Mouse (Mus musculus): ENCODE results near the gene Mgat5b.

DNA sequence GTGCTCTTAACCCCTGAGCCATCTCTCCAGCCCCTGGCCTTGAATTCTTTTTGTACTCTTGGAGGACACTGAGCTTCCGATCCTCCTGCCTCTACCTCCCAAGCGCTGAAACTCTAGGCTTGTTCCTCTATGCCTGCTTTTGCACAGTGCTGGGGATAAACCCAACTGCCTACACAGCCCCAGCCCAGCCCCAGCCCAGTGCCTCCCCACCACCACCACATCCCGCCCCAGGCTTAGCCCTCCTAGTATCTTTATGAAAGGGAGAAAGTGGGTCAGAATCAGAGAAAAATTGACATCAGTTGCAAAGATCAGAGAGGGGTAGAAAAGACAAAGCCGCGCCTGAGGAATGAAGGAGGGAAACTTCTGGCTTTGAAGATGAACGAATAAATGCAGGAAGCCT, 34.6 kb upstream of the Mgat5b start:
- TF ChIP-seq POLR2A (IDR thresholded peaks at IDR 0.05; ENCODE audit: borderline replicate concordance, insufficient read depth, low read length) (no peak), CTCF (IDR thresholded peaks at IDR 0.05; ENCODE audit: borderline replicate concordance, insufficient read depth, low read depth, low read length) (no peak)

Measured in cerebellum, adult 2 months (tissue).